Mouse (Mus musculus): Measurements from ENCODE around the gene Olfr323. TPM values are rescaled to one million over a fixed set of nuclear protein-coding genes. Genes with fewer than 3 reads are reported as not detected.

Olfr323 gene
- not detected in 2 replicates for polyA plus RNA-seq (2014; fragmentation: Nextera tagmentation; extraction: Ambion mirVana)

DNA sequence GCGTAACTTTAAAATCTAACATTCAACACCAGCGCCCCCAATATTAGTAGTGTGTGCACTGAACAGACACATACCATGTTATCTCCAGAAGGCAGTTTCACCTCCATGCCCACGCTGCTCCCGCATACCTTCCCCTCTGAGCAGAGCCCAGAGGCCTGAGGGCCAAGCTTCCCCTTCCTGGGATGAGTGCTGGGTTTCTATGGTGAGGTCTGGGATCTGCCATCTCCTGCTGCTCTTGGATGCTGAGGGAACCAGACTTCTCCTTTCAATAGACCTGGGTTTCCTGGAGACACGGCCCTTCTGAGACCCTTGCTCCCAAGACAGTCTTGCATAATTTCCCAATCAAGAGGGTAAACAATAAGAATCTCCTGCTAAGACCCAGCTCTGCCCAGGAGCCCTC, at the start of gene Olfr323:
Olfr323 (minus strand) TSS at position 101 of the 400 bp plus-strand sequence.
- no peak within 1 kb of the TSS for H3K9ac ChIP-seq (replicated peaks; ENCODE audit: low read depth, low read length)
- H3K27ac ChIP-seq (ENCODE audit: low read depth, low read length) = no peak within 1 kb of the TSS
- 77% methylated on average over 5 of the region's 5 CpGs for WGBS
- H3K27me3 ChIP-seq (ENCODE audit: control insufficient read depth, insufficient read depth, low read length) = no peaks in the 10 kb centered on the region
- H3K4me1 ChIP-seq (ENCODE audit: control insufficient read depth, insufficient read depth, low read length) = no peaks in the 10 kb centered on the region
- no peak for ATAC-seq (ENCODE audit: low read depth)
- no peak within 1 kb of the TSS for H3K4me3 ChIP-seq (ENCODE audit: low read depth, low read length)
- no peaks in the 10 kb centered on the region for H3K36me3 ChIP-seq (ENCODE audit: control insufficient read depth, insufficient read depth, low read length)
- H3K4me2 ChIP-seq (ENCODE audit: low read depth, low read length) = no peak within 1 kb of the TSS
- no peaks in the 10 kb centered on the region for H3K9me3 ChIP-seq (ENCODE audit: control insufficient read depth, low read length)

DNA sequence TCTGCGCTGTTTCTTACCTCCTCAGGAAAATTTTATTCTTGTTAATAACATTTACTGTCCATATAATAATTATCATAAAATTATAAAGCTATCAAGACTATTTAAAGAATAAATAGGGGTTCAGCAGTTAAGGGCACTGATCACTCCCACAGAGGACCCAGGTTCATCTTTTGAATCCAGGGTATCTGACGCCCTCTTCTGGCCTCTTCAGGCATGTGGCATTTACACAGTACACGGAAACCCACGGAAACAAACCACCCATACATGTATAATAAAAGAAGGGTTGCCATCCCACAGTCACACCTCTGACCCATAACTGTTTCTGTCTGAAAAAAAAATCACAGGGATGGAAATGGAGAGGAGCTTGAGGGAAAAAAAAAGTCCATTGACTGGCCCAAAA, 41.5 kb upstream of the Olfr323 start:
- Histone ChIP-seq H3K36me3 (ENCODE audit: control insufficient read depth, insufficient read depth, low read length) (no peaks in the 10 kb centered on the region), H3K9me3 (ENCODE audit: control insufficient read depth, low read length) (no peaks in the 10 kb centered on the region), H3K4me2 (ENCODE audit: low read depth, low read length) (no peak overlapping the region), H3K27me3 (ENCODE audit: control insufficient read depth, insufficient read depth, low read length) (no peaks in the 10 kb centered on the region), H3K4me1 (ENCODE audit: control insufficient read depth, insufficient read depth, low read length) (no peaks in the 10 kb centered on the region), H3K9ac (replicated peaks; ENCODE audit: low read depth, low read length) (no peak overlapping the region), H3K4me3 (ENCODE audit: low read depth, low read length) (no peak overlapping the region), H3K27ac (ENCODE audit: low read depth, low read length) (no peak overlapping the region)
- ATAC-seq (ENCODE audit: low read depth) = no peak
- 52% methylated on average over 4 of the region's 4 CpGs for WGBS

DNA sequence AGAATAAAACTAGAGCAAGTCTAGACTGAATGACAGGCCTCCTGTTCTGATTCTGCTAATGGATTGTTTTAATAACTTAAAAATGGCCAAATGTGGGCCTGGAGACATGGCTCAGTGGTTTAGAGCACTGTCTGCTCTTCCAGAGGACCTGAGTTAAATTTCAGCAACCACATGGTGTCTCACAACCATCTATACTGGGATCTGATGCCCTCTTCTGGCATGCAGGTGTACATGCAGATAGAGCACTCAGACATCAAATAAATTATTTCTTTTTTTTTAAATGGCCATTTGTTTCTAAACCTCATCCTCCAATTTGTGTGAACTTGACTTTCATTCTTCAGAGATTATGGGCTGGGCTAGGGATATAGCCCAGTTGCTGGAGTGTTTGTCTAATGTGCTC, 39.0 kb upstream of the Olfr323 start:
- H3K9ac ChIP-seq (replicated peaks; ENCODE audit: low read depth, low read length) = no peak overlapping the region
- no peaks in the 10 kb centered on the region for H3K27me3 ChIP-seq (ENCODE audit: control insufficient read depth, insufficient read depth, low read length)
- H3K27ac ChIP-seq (ENCODE audit: low read depth, low read length) = no peak overlapping the region
- ATAC-seq (ENCODE audit: low read depth) = no peak
- no peak overlapping the region for H3K4me2 ChIP-seq (ENCODE audit: low read depth, low read length)
- no peak overlapping the region for H3K4me3 ChIP-seq (ENCODE audit: low read depth, low read length)
- no peaks in the 10 kb centered on the region for H3K4me1 ChIP-seq (ENCODE audit: control insufficient read depth, insufficient read depth, low read length)
- no peaks in the 10 kb centered on the region for H3K36me3 ChIP-seq (ENCODE audit: control insufficient read depth, insufficient read depth, low read length)
- no peaks in the 10 kb centered on the region for H3K9me3 ChIP-seq (ENCODE audit: control insufficient read depth, low read length)

DNA sequence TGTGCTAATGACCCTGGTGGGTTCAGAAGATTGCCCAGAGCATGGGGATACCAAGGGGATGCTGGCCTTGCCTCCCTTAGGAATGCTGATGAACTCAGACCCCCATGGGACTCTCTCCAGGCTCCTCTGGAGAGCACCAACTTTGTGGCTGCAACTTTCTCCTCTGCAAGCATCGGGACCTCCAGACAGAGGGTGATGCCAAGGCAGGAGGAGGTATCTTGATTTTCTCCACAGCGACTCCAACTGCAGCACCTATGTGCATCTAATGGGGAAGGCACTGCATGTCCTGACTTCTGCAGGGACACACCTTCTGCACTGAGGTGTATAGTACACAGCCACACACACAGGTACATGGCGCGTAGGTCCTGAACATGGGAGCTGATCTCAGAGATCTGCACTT, 28.3 kb upstream of the Olfr323 start, which contains the start of gene Olfr322:
Olfr322 (plus strand) TSS at position 187 of the 400 bp plus-strand sequence.
- no peak within 1 kb of the TSS for H3K4me3 ChIP-seq (ENCODE audit: low read depth, low read length)
- no peaks in the 10 kb centered on the region for H3K9me3 ChIP-seq (ENCODE audit: control insufficient read depth, low read length)
- H3K27me3 ChIP-seq (ENCODE audit: control insufficient read depth, insufficient read depth, low read length) = no peaks in the 10 kb centered on the region
- no peaks in the 10 kb centered on the region for H3K4me1 ChIP-seq (ENCODE audit: control insufficient read depth, insufficient read depth, low read length)
- no peak within 1 kb of the TSS for H3K9ac ChIP-seq (replicated peaks; ENCODE audit: low read depth, low read length)
- 88% methylated on average over 4 of the region's 4 CpGs for WGBS
- no peak within 1 kb of the TSS for H3K27ac ChIP-seq (ENCODE audit: low read depth, low read length)
- no peaks in the 10 kb centered on the region for H3K36me3 ChIP-seq (ENCODE audit: control insufficient read depth, insufficient read depth, low read length)
- ATAC-seq (ENCODE audit: low read depth) = no peak
- no peak within 1 kb of the TSS for H3K4me2 ChIP-seq (ENCODE audit: low read depth, low read length)

DNA sequence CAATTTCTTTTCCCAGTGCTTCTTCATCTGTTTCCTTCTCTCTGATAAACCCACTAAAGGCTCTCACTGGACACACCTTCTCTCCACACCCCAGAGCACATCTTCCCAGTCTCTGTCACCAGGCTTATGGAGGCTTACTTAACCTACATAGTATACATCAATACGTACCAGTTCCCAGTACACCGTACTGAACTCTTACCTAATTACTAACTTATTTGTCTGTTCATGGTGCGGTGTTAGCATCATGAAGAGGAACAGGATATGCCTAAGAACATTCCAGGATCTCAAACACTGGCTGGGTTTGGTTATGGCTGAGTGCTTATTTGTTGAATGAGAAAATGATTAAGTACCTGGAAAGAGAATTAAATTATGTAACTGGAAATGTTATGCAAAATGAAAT, 24.9 kb upstream of the Olfr323 start:
- H3K36me3 ChIP-seq (ENCODE audit: control insufficient read depth, insufficient read depth, low read length) = no peaks in the 10 kb centered on the region
- WGBS = 88% methylated on average over 3 of the region's 3 CpGs
- H3K9ac ChIP-seq (replicated peaks; ENCODE audit: low read depth, low read length) = no peak overlapping the region
- no peak overlapping the region for H3K4me3 ChIP-seq (ENCODE audit: low read depth, low read length)
- no peak overlapping the region for H3K4me2 ChIP-seq (ENCODE audit: low read depth, low read length)
- no peaks in the 10 kb centered on the region for H3K27me3 ChIP-seq (ENCODE audit: control insufficient read depth, insufficient read depth, low read length)
- ATAC-seq (ENCODE audit: low read depth) = no peak
- H3K9me3 ChIP-seq (ENCODE audit: control insufficient read depth, low read length) = no peaks in the 10 kb centered on the region
- H3K27ac ChIP-seq (ENCODE audit: low read depth, low read length) = no peak overlapping the region
- no peaks in the 10 kb centered on the region for H3K4me1 ChIP-seq (ENCODE audit: control insufficient read depth, insufficient read depth, low read length)

DNA sequence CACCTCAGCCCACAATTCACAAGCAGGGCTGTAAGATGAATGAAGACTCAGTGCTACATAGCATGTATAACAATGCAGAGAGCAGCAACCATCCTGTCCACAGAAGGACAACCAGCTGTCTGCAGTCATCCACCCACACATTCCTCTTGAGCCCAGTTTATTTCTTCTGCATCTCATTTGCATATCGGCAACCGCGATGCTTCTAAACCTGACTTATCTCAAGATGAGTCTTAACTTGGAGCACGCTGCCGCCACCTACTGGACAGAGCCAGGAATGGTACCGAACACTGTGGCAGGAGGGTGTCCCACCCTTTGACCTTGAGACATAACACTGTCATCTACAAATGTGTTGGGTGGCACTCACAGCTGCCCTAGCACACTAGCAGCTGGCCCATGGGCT, 13.0 kb upstream of the Olfr323 start:
- ATAC-seq (ENCODE audit: low read depth) = no peak
- Histone ChIP-seq H3K9me3 (ENCODE audit: control insufficient read depth, low read length) (no peaks in the 10 kb centered on the region), H3K4me3 (ENCODE audit: low read depth, low read length) (no peak overlapping the region), H3K27me3 (ENCODE audit: control insufficient read depth, insufficient read depth, low read length) (peaks cover 4% of the 10 kb centered on the region), H3K4me1 (ENCODE audit: control insufficient read depth, insufficient read depth, low read length) (peaks cover 3% of the 10 kb centered on the region; the same call in 1 of the 2 replicates), H3K27ac (ENCODE audit: low read depth, low read length) (no peak overlapping the region), H3K36me3 (ENCODE audit: control insufficient read depth, insufficient read depth, low read length) (no peaks in the 10 kb centered on the region), H3K9ac (replicated peaks; ENCODE audit: low read depth, low read length) (no peak overlapping the region), H3K4me2 (ENCODE audit: low read depth, low read length) (no peak overlapping the region)
- WGBS = 34% methylated on average over 6 of the region's 6 CpGs

DNA sequence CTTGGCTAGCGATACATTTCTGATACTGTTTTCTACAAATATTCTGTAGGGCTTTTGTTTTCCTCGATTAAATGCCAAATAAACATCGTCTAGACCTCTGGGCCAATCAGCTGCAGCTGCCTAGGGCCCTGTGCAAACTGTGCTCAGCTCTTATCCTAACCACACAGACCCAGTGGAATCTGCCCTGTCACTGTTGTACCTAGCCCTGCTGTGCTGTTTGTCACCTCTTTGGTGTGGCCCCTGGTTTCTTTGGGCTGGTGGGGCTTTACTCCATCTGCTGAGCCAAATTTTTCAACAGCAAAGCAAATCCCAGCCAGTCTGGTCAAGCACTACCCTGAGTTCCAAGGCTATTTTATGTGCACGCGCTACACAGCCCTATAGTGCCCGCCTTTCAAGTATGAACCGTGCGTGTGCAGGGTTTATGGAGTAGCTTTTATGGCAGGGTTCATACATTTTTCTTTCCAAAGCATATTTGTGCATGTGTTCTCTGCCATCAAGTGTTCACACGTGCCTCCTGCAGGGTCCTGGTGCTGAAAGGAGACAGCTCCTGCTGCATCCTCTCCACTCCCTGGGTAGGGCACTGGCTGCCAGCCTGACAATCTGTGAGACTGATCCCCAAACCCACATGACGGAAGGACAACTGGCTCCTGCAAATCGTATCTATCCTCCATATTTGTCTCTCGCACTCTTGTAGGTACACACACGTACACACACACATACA, 11.5 kb upstream of the Olfr323 start:
- H3K9me3 ChIP-seq (ENCODE audit: control insufficient read depth, low read length) = no peaks in the 10 kb centered on the region
- no peak overlapping the region for H3K4me3 ChIP-seq (ENCODE audit: low read depth, low read length)
- H3K4me2 ChIP-seq (ENCODE audit: low read depth, low read length) = no peak overlapping the region
- no peak overlapping the region for H3K27ac ChIP-seq (ENCODE audit: low read depth, low read length)
- H3K4me1 ChIP-seq (ENCODE audit: control insufficient read depth, insufficient read depth, low read length) = peaks cover 3% of the 10 kb centered on the region; the same call in 1 of the 2 replicates
- H3K27me3 ChIP-seq (ENCODE audit: control insufficient read depth, insufficient read depth, low read length) = peaks cover 4% of the 10 kb centered on the region
- no peak for ATAC-seq (ENCODE audit: low read depth)
- H3K36me3 ChIP-seq (ENCODE audit: control insufficient read depth, insufficient read depth, low read length) = no peaks in the 10 kb centered on the region
- 88% methylated on average over 13 of the region's 13 CpGs for WGBS
- H3K9ac ChIP-seq (replicated peaks; ENCODE audit: low read depth, low read length) = no peak overlapping the region

DNA sequence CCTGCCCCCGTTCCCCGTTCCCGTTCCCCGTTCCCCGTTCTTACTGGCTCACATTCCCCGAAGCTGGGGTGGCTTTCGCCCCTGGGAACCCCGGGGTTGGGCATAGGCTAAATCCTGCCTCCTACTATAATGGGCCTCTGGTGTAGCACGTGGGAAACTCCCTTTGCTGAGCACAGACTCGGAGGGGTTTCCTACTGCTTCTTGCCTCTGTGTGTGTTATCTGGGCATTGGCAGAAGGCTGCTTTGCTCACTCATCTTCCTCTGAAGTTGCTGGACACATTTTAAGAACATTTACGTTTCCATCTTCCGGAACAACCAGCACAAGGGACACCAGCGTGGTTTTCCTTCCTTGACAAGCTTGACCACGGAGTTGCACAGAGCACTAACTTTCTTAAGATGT, 10.8 kb upstream of the Olfr323 start:
- H3K36me3 ChIP-seq (ENCODE audit: control insufficient read depth, insufficient read depth, low read length) = no peaks in the 10 kb centered on the region
- peak overlapping the region; percentile 37; the same call in 1 of the 2 replicates for H3K4me3 ChIP-seq (ENCODE audit: low read depth, low read length)
- peak overlapping the region; percentile 59 for H3K4me2 ChIP-seq (ENCODE audit: low read depth, low read length)
- H3K27me3 ChIP-seq (ENCODE audit: control insufficient read depth, insufficient read depth, low read length) = peaks cover 4% of the 10 kb centered on the region
- no peak overlapping the region for H3K9ac ChIP-seq (replicated peaks; ENCODE audit: low read depth, low read length)
- H3K27ac ChIP-seq (ENCODE audit: low read depth, low read length) = no peak overlapping the region
- 32% methylated on average over 14 of the region's 14 CpGs for WGBS
- H3K4me1 ChIP-seq (ENCODE audit: control insufficient read depth, insufficient read depth, low read length) = peaks cover 3% of the 10 kb centered on the region; the same call in 1 of the 2 replicates
- ATAC-seq (ENCODE audit: low read depth) = no peak
- no peaks in the 10 kb centered on the region for H3K9me3 ChIP-seq (ENCODE audit: control insufficient read depth, low read length)

DNA sequence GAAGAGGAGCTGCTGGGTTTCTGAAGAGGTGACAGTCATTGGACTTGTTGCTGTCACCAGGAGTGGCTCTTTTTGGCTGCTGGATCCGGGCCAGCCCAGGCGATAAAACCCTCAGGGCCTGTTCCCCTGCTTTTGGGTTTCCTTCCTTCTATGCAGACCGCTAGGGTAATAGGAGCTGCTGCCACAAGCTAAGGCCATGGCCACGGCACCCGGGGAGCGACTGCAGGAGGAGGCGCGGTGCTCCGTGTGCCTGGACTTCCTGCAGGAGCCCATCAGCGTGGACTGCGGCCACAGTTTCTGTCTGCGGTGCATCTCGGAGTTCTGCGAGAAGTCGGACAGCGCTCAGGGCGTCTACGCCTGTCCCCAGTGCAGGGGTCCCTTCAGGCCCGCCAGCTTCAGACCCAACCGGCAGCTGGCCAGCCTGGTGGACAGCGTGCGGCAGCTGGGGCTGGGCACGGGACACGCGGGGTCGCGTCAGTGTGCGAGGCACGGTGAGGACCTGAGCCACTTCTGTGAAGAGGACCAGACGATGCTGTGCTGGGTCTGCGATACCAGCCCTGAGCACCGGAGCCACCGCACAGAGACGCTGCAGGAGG, 10.1 kb upstream of the Olfr323 start, which contains the start of gene Trim58:
Trim58 (plus strand) TSS at position 194 of the 596 bp plus-strand sequence.
- H3K9me3 ChIP-seq (ENCODE audit: control insufficient read depth, low read length) = no peaks in the 10 kb centered on the region
- H3K4me1 ChIP-seq (ENCODE audit: control insufficient read depth, insufficient read depth, low read length) = peaks cover 3% of the 10 kb centered on the region; the same call in 1 of the 2 replicates
- ATAC-seq (ENCODE audit: low read depth) = no peak
- peak within 1 kb of the TSS; percentile 53 for H3K9ac ChIP-seq (replicated peaks; ENCODE audit: low read depth, low read length)
- peak within 1 kb of the TSS; percentile 37 for H3K4me3 ChIP-seq (ENCODE audit: low read depth, low read length)
- 2% methylated on average over 34 of the region's 34 CpGs for WGBS
- H3K36me3 ChIP-seq (ENCODE audit: control insufficient read depth, insufficient read depth, low read length) = no peaks in the 10 kb centered on the region
- H3K27ac ChIP-seq (ENCODE audit: low read depth, low read length) = no peak within 1 kb of the TSS
- peaks cover 4% of the 10 kb centered on the region for H3K27me3 ChIP-seq (ENCODE audit: control insufficient read depth, insufficient read depth, low read length)
- peak within 1 kb of the TSS; percentile 59 for H3K4me2 ChIP-seq (ENCODE audit: low read depth, low read length)

All from neural tube, embryonic 14.5 days (tissue).